Mouse (Mus musculus): ENCODE measurements around the gene Dixdc1. TPM values are rescaled to one million over a fixed set of nuclear protein-coding genes. Genes with fewer than 3 reads are reported as not detected.

Gene Dixdc1
- total RNA-seq, 2 experiments from 2014 or later: 65.3 to 66.0 TPM

DNA sequence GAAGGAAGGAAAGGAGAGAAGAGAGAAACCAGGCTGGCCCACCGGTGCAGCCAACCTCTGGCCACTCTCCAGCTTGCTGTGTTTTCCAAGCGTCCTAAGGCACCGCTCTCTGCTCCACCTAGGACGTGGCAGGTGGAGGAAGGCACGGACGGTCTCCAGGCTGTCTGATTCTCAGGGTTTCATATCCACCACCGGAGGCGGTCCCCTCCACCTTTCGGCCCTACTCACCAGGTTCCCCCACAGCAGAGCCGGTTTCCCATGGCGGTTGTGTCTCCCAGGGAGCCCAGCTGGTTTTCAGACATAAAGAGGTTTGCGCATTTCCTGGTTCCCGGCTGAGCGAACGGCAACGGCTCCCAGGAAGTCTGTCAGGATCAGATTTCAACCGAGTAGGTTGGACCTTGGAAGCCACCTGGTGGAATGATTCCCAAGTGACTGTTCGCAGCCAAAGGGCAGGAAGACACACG lies 6.9 kb upstream of the Dixdc1 start, which contains the start of gene 2310030G06Rik:
Gene 2310030G06Rik, minus strand, starts transcription at position 323 of the 464 bp plus-strand sequence.
- intact Hi-C loops (cut with DNase I): no loop called here
- DNase-seq: no peak

GRCm38 (mm10) chr9:50745806-50746205 lies 6.5 kb upstream of the Dixdc1 start:
- intact Hi-C loops (cut with DNase I): no loop called here

DNA sequence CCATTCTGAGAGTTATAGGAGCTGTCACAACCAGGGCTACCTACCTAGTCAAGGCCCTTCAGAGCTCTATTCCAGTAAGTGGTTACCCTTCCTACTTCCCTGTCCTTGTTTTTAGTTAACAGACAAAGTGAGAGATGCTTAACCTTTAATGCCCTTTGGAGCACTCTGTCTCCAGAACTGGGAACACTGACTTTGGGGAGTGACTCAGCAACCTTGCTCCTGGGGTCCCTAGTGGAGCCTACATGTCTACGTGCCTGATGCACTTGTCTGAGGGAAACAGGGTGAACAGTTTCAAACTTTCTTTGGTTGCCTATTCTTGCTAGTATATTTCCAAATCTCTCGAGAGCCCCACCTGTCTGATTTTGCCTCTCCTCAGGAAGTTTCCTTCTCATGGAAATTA lies 3.4 kb upstream of the Dixdc1 start:
- intact Hi-C loops (cut with DNase I): no loop called here
- no peak for DNase-seq

More at GRCm38 (mm10) chr9:50745806-50746205, 6.5 kb upstream of the Dixdc1 start:
- no peak for DNase-seq

- intact Hi-C loops (cut with DNase I): no loop called here
Observed at GRCm38 (mm10) chr9:50742261-50742660, 2.9 kb upstream of the Dixdc1 start.

GRCm38 (mm10) chr9:50740867-50741784 lies 1.8 kb upstream of the Dixdc1 start:
- intact Hi-C loops (cut with DNase I): no loop called here
- DNase-seq: no peak

More at GRCm38 (mm10) chr9:50742261-50742660, 2.9 kb upstream of the Dixdc1 start:
- DNase-seq: no peak

- DNase-seq: peak; percentile 54
- intact Hi-C loops (cut with DNase I): no loop called here
Observed at GRCm38 (mm10) chr9:50734989-50735388, 4.3 kb downstream of the Dixdc1 start.

- intact Hi-C loops (cut with DNase I): no loop called here
- no peak for DNase-seq
Observed at GRCm38 (mm10) chr9:50732560-50732959, 6.8 kb downstream of the Dixdc1 start.

DNA sequence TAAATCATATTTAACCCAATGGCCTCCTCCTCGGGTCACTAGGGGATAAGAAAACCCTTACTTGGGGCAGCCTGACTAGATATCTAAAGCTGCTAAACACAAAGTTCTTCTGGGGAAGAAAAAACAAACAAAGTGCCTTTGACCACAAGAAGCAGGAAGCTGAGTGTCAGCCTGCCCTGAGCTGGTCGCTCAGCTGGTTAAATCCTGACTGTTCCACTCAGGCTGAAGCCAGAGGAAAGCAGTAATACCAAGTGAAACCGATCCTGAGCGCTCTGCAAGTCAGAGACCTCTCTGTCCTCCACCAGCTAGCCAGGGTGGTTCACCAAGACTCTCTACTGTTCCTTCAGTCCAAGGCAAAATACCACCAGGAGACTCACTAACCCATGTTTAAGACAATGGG lies 9.7 kb downstream of the Dixdc1 start:
- intact Hi-C loops (cut with DNase I): no loop called here
- no peak for DNase-seq

DNA sequence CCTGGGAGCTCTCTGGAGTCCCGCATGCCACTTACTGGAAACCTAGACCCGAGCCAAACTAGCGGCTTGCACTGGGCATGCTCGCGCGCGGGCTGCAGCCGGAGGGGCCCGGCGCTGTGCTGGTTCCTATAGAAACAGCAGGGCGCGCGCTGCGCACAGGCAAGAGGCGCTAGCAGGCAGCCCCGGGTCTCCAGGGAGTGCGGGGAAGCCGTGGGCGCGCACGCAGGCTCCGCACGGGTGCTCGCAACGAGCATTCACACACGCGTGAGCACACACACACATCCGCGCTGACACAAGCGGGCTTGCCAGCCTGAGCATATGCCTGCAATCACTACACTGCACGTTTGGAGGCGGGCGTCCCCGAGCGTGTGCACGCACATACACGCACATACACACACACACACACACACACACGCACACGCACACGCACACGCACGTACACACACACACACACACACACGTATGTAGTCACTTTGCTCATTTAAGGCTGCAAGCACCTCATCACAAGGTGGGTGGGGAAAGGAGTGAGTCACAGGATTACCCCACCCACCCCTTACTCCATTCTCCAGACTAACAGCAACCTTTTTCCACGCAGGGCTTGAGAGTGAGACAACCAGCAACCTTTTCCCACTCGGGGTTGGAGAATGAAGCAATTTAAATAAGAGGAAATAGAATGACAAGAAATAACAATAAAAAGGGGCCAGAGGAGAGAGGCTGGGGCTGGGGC lies 11.2 kb downstream of the Dixdc1 start:
- DNase-seq: peak; percentile 88
- intact Hi-C loops (cut with DNase I): no loop called here

GRCm38 (mm10) chr9:50727171-50727924 lies 12.0 kb downstream of the Dixdc1 start:
- DNase-seq: no peak
- intact Hi-C loops (cut with DNase I): no loop called here

- DNase-seq: no peak
- intact Hi-C loops (cut with DNase I): no loop called here
Observed at GRCm38 (mm10) chr9:50725921-50726590, 13.3 kb downstream of the Dixdc1 start.

DNA sequence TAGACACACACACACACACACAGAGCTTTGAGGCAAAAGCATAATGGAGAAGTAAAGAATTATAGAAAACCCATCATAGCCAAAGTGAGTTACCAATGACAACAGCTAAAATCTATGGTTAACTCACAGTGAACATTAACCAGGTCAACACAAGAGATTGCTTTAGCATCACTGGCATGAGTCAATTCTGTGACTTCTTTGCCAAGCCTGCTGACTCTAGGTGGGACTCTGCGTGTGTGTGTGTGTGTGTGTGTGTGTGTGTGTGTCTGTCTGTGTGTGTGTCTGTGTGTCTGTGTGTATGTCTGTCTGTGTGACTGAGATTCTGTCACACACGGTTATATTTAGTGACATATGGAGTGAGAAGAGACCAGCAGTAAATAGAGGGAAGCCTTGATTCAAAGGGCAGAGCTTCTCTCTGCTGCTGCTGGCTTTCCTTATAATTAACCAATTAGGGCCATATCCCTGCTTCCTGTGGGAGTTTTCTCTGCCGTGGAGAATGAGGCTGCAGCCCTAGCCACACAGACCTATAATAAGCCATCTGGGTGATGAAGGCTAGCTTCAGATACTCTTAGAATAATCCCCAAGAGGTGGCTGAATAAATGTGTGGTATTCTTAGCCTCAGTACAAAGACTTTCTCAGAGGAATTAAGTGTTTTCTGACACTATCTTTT lies 14.5 kb downstream of the Dixdc1 start:
- DNase-seq: no peak
- intact Hi-C loops (cut with DNase I): no loop called here

- no peak for DNase-seq
- intact Hi-C loops (cut with DNase I): no loop called here
Observed at GRCm38 (mm10) chr9:50724147-50724546, 15.2 kb downstream of the Dixdc1 start.

- DNase-seq: peak; percentile 93
- intact Hi-C loops (cut with DNase I): no loop called here
Observed at GRCm38 (mm10) chr9:50723406-50723805, 15.9 kb downstream of the Dixdc1 start.

- peak; percentile 89 for DNase-seq
- intact Hi-C loops (cut with DNase I): no loop called here
Observed at GRCm38 (mm10) chr9:50722451-50722911, 16.8 kb downstream of the Dixdc1 start.

- intact Hi-C loops (cut with DNase I): no loop called here
Observed at GRCm38 (mm10) chr9:50721061-50721460, 18.3 kb downstream of the Dixdc1 start.

DNA sequence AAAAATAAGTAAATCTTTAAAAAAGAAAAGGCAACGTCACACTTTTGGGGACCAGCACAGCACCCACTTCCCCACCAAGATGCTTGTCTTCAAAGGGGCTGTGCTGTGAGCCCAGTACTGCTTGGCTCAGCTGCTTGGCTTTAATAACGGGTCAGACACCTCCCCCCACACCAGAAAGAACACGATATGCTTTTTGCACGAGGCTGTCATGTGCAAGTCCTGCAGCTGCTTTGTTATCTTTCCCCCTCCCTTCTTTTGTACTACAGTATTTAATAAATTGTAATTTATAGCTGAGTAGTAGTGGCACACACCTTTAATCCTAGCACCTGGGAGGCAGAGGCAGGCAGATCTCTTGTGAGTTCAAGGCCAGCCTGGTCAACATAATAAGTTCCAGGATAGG lies 20.4 kb downstream of the Dixdc1 start:
- intact Hi-C loops (cut with DNase I): no loop called here
- DNase-seq: no peak

More at GRCm38 (mm10) chr9:50721061-50721460, 18.3 kb downstream of the Dixdc1 start:
- DNase-seq: peak; percentile 16

- no peak for DNase-seq
- intact Hi-C loops (cut with DNase I): no loop called here
Observed at GRCm38 (mm10) chr9:50714188-50714587, 25.1 kb downstream of the Dixdc1 start.

DNA sequence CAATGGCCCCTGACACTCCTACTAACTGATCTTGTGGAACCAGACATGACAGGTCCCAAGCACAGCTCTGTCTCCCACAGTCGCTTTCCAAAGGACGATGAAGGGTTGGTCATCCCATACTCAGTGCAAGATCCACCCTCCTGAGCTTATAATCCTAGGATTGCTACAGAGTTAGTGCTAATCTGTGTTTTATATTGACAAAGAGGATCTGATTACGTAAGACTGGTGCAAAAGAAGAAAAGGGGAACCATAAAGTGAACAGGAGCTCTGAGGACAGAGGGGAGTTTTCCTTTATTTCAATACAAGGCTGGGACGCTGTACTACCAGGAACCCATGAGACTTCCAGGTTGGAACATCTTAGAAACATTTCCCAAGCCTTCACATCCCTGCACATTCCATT lies 28.0 kb downstream of the Dixdc1 start:
- intact Hi-C loops (cut with DNase I): no loop called here
- DNase-seq: no peak

All from left cerebral cortex, postnatal 4 days (tissue).